Mouse (Mus musculus): ENCODE measurements around the gene Ddb1. TPM values are rescaled to one million over a fixed set of nuclear protein-coding genes. Genes with fewer than 3 reads are reported as not detected.

Gene Ddb1
- total RNA-seq, 2 experiments from 2014 or later, result 193 to 195 TPM

GRCm38 (mm10) chr19:10658406-10658805 lies 53.3 kb downstream of the Ddb1 start:
- no peak for DNase-seq (ENCODE audit: low spot score in 2 of 2)

- DNase-seq (ENCODE audit: low spot score in 2 of 2), result no peak
Observed at GRCm38 (mm10) chr19:10661373-10661772, 56.2 kb downstream of the Ddb1 start.

GRCm38 (mm10) chr19:10661919-10662318 lies 56.8 kb downstream of the Ddb1 start:
- DNase-seq (ENCODE audit: low spot score in 2 of 2), result no peak

- DNase-seq (ENCODE audit: low spot score in 2 of 2), result no peak
Observed at GRCm38 (mm10) chr19:10662665-10663064, 57.5 kb downstream of the Ddb1 start.

- DNase-seq (ENCODE audit: low spot score in 2 of 2), result no peak
Observed at GRCm38 (mm10) chr19:10665093-10665492, 60.0 kb downstream of the Ddb1 start.

- peak; percentile 64 to 72 for DNase-seq (ENCODE audit: low spot score in 2 of 2)
Observed at GRCm38 (mm10) chr19:10665499-10665898, 60.4 kb downstream of the Ddb1 start.

- DNase-seq (ENCODE audit: low spot score in 2 of 2), result no peak
Observed at GRCm38 (mm10) chr19:10671319-10671718, 66.2 kb downstream of the Ddb1 start.

GRCm38 (mm10) chr19:10671854-10672417 lies 66.8 kb downstream of the Ddb1 start:
- no peak for DNase-seq (ENCODE audit: low spot score in 2 of 2)

- DNase-seq (ENCODE audit: low spot score in 2 of 2), result no peak
Observed at GRCm38 (mm10) chr19:10673275-10673674, 68.1 kb downstream of the Ddb1 start.

GRCm38 (mm10) chr19:10676656-10677055 lies 71.5 kb downstream of the Ddb1 start:
- DNase-seq (ENCODE audit: low spot score in 2 of 2), result no peak

- peak; percentile 78 to 88 for DNase-seq (ENCODE audit: low spot score in 2 of 2)
Observed at GRCm38 (mm10) chr19:10677915-10678771, 73.0 kb downstream of the Ddb1 start, which contains the start of gene Pga5. Gene Pga5, minus strand, starts transcription at chr19:10678071.

- no peak for DNase-seq (ENCODE audit: low spot score in 2 of 2)
Observed at GRCm38 (mm10) chr19:10678772-10679067, 73.6 kb downstream of the Ddb1 start.

Other genes starting within 250 kb of the Ddb1 start
- gene Syt7, start 216.2 kb upstream of the Ddb1 start, total RNA-seq (2021), result 100 to 1,000 TPM; 267 to 301 TPM
- 10 to 100 TPM; 12.7 to 27.8 TPM for gene Lrrc10b, start 147.9 kb upstream of the Ddb1 start, total RNA-seq (2021)
- under 1 TPM; 0.77 to 0.91 TPM for gene Ppp1r32, start 122.4 kb upstream of the Ddb1 start, total RNA-seq (2021)
- gene Cpsf7, start 80.1 kb upstream of the Ddb1 start, total RNA-seq (2021), result 10 to 100 TPM; 76.8 to 79.5 TPM
- 10 to 100 TPM; 52.9 to 53.4 TPM for gene Sdhaf2, start 79.2 kb upstream of the Ddb1 start, total RNA-seq (2021)
- gene Tmem216, start 49.1 kb upstream of the Ddb1 start, total RNA-seq (2021), result 10 to 100 TPM; 11.3 to 11.6 TPM
- gene Cyb561a3, start 28.2 kb upstream of the Ddb1 start, total RNA-seq (2021), result 10 to 100 TPM in 1 of 2 experiments, 1 to 10 TPM in 1; 9.4 to 10.8 TPM
- 10 to 100 TPM; 11.0 to 12.3 TPM for gene Tmem138, start 28.0 kb upstream of the Ddb1 start, total RNA-seq (2021)
- gene Tkfc, start 327 bp downstream of the Ddb1 start, total RNA-seq (2021), result 10 to 100 TPM; 15.6 to 17.1 TPM
- under 1 TPM; 0.66 to 1.00 TPM for gene Vwce, start 28.9 kb downstream of the Ddb1 start, total RNA-seq (2021)
- gene Pga5, start 72.7 kb downstream of the Ddb1 start, total RNA-seq (2021), result not detected
- gene Vps37c, start 83.4 kb downstream of the Ddb1 start, total RNA-seq (2021), result 10 to 100 TPM; 21.7 to 25.8 TPM
- under 1 TPM in 1 of 2 experiments, not detected in 1; 0.16 TPM for gene Cd5, start 133.7 kb downstream of the Ddb1 start, total RNA-seq (2021)
- 1 to 10 TPM; 1.9 to 2.4 TPM for gene Cd6, start 224.7 kb downstream of the Ddb1 start, total RNA-seq (2021)
- gene Slc15a3, start 234.4 kb downstream of the Ddb1 start, total RNA-seq (2021), result 1 to 10 TPM; 1.2 to 1.4 TPM

Measured in left cerebral cortex, adult 18-20 months (tissue).